Mouse (Mus musculus) left cerebral cortex, postnatal 14 days (tissue): ENCODE data around the gene Sirt1. TPM values are rescaled to one million over a fixed set of nuclear protein-coding genes. Genes with fewer than 3 reads are reported as not detected.

Experiments
- total RNA-seq, 2 experiments: library from RNA; stranded (reverse); gene quantifications; 2 replicates each; pipeline ENCODE4 v1.2.3; 2021

Gene Sirt1
- total RNA-seq, 2 experiments from 2014 or later: 11.4 to 13.4 TPM

Other genes starting within 250 kb of the Sirt1 start
- gene Mypn, start 177.8 kb downstream of the Sirt1 start, total RNA-seq: 1 to 10 TPM; 4.9 to 5.0 TPM
- gene Herc4, start 137.9 kb downstream of the Sirt1 start, total RNA-seq: 10 to 100 TPM; 38.6 to 41.8 TPM
- gene Dnajc12, start 739 bp upstream of the Sirt1 start, total RNA-seq: 10 to 100 TPM; 13.0 to 14.0 TPM
- gene Gm7075, start 40.1 kb upstream of the Sirt1 start, total RNA-seq: not detected
- gene Ctnna3, start 48.4 kb upstream of the Sirt1 start, total RNA-seq: 1 to 10 TPM; 1.0 to 2.0 TPM